Mouse (Mus musculus): ENCODE data around the gene Syk. TPM values are rescaled to one million over a fixed set of nuclear protein-coding genes. Genes with fewer than 3 reads are reported as not detected.

The Syk gene
- total RNA-seq (2017) = 778 and 787 TPM in 2 replicates

- ATAC-seq (ENCODE audit: extremely low read depth, insufficient number of reproducible peaks, low FRiP score, poor library complexity, severe bottlenecking) = peak; percentile 32
These were observed at the start of gene Syk for GRCm38 (mm10) chr13:52582878-52583661. Syk (plus strand) TSS chr13:52583173.

DNA sequence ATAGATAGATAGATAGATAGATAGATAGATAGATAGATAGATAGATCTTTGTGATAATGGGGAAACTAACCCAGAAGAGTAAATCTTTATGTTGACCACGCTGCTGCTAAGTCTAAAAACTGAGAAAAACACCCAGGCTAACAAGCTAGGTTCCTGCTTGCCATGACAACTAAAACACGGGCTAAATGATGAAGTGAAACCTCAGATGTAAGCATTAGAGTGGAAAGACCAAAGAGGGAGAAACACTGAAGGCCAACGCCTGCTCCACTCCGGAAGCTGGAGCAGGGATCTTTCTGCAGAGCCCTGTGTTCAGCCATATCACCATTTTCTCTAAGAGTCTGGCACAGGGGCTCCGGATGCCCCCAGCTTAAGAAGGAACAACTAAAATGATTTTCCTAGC is 49.3 kb upstream of the Syk start:
- peak; percentile 24 for ATAC-seq (ENCODE audit: extremely low read depth, insufficient number of reproducible peaks, low FRiP score, poor library complexity, severe bottlenecking)

DNA sequence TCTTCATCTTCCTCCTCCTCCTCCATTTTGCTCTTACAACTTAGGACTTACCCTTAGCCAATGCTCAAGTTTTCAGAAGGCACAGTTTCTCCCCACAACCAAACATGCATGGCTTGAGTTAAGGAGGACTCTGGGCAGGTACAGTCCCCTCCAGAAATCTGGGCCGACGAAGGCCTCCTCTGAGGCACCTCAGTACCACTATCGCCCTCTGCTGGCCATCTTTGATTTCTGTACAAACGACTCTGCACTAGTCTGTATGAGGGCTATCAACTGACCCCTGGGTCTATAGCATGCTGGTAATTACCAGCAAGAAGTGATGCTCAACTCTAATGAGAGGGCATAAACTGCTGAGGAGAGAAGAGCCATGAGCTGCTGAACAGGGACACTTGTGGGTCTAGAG is 47.4 kb upstream of the Syk start:
- ATAC-seq (ENCODE audit: extremely low read depth, insufficient number of reproducible peaks, low FRiP score, poor library complexity, severe bottlenecking) = peak; percentile 65

DNA sequence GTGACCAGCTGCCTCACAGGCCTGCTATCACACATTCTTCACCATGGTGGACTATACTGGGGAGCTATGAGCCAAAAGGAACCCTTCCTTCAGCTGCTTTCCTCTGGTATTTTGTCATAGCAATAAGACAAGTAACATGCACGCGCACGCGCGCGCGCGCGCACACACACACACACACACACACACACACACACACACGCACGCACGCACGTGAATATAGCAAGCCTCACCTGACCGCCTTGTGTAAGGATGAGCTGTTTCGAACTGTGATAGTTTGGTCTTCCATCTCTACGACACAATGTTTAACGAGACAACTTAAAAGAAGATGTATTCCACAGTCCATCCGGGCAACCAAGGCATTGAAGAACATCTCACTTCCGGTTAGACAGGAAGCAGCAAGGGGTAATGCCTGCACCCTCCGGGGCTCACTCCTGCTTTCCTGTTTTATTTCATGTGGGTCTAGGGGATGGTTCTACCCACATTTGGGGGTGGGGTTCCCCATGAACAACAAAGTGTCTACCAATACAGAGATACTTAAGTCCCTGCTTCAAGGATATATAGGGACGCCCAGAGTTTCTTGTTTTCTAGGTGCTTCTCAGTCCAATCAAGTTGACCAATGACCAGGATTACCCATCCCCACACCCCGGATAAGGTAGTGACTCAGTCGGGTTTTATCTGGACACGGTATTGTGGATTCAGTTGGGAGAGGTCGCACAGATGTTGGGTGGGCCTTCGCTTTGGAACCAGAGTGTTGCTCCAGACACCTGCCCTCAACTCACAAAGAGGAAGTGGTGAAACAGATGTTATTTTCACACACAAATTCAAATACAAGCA is 45.0 kb upstream of the Syk start:
- peak; percentile 28 for ATAC-seq (ENCODE audit: extremely low read depth, insufficient number of reproducible peaks, low FRiP score, poor library complexity, severe bottlenecking)

DNA sequence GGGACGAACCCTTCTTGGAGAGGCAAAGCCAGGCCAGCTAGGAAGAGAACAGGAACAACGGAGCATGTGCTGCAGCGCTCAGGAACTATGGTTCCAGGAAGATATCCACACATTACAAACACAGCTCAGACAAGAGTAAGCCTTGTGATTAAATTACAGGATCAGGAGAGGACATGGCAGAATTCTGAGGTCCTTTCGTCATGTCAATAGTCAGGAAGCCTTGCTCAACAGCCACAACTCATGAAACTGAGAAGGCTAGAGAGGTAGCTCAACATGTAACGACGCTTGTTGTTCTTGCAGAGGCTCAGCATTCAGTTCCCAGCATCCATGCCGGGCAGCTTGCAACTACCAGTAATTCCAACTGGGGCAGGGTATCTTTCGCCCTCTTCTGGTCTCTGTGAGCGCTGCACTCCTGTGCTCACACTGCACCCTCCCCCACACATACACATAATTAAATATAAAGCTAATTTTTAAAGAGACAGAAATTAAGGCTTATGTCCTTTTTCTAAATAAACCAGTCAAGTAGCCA is 44.3 kb upstream of the Syk start:
- ATAC-seq (ENCODE audit: extremely low read depth, insufficient number of reproducible peaks, low FRiP score, poor library complexity, severe bottlenecking) = peak; percentile 20; the same call in 1 of the 2 replicates

GRCm38 (mm10) chr13:52539461-52539860 is 43.5 kb upstream of the Syk start:
- ATAC-seq (ENCODE audit: extremely low read depth, insufficient number of reproducible peaks, low FRiP score, poor library complexity, severe bottlenecking) = no peak

- no peak for ATAC-seq (ENCODE audit: extremely low read depth, insufficient number of reproducible peaks, low FRiP score, poor library complexity, severe bottlenecking)
These were observed 41.5 kb upstream of the Syk start for GRCm38 (mm10) chr13:52541385-52542035.

DNA sequence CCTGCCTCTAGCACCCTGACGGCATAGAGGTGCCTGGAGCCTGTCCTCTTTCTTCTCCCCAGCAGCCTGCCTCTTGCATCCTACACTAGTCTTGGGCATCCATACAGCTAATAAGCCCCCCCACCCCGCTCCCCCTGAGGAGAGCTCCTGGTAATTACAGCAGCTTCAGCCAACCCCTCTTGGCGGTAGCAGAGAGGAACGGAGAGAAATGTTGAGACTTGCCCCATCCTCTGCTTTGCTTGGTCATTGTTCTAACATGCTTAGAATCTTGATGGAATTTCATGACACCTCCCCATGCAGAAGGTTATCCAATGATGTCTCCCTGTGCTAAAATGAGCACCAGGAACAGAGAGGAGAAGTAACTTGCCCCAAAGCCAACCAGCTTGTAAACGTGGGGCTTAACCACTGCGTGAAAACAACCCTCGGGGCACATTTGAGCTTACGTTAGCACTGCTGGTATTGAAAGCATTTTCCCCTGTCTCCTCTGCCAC is 40.9 kb upstream of the Syk start:
- no peak for ATAC-seq (ENCODE audit: extremely low read depth, insufficient number of reproducible peaks, low FRiP score, poor library complexity, severe bottlenecking)

- ATAC-seq (ENCODE audit: extremely low read depth, insufficient number of reproducible peaks, low FRiP score, poor library complexity, severe bottlenecking) = no peak
These were observed 40.3 kb upstream of the Syk start for GRCm38 (mm10) chr13:52542636-52543035.

DNA sequence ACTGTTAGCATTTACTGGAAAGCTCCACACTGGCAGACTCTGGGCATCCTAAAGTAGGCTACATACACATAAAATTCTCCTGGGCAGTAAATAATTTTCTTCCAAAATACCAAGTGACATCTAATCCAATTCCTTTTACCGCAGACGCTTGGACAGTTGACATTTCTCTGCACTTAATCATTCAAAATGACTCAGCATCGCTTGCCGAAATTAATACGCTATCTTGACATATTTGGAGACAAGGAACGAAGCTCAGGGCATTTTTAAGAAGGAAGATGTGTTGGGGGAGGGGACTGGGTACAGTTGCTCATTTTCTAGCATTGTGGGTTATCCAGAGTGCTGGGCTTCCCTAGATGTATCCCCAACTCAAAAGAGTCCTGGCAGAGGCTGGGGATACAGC is 36.7 kb upstream of the Syk start:
- ATAC-seq (ENCODE audit: extremely low read depth, insufficient number of reproducible peaks, low FRiP score, poor library complexity, severe bottlenecking) = no peak

DNA sequence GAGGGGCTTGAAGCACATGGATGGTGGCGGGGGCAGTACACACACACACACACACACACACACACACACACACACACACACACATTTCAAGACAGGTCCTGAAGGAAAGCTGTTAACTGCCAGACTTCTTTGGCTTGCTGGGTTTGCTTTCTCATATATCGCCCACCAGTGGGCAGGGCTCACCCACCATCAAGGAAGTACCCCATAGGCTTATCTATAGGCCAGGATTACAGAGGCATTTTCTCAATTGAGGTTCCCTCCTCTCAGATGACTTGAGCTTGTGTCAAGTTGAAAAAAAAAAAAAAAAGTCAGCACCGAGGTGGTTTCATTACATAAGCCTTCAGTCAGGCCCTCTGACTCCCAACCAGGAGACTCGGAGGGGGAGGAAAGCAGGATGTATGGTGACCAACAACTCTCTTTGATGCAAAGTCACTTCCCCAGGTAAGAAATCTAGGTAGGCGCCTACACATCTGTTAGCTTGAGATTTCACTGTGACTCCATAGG is 32.2 kb upstream of the Syk start:
- peak; percentile 20 for ATAC-seq (ENCODE audit: extremely low read depth, insufficient number of reproducible peaks, low FRiP score, poor library complexity, severe bottlenecking)

GRCm38 (mm10) chr13:52551275-52551674 is 31.7 kb upstream of the Syk start:
- peak; percentile 51 for ATAC-seq (ENCODE audit: extremely low read depth, insufficient number of reproducible peaks, low FRiP score, poor library complexity, severe bottlenecking)

GRCm38 (mm10) chr13:52552822-52553477 is 30.0 kb upstream of the Syk start:
- ATAC-seq (ENCODE audit: extremely low read depth, insufficient number of reproducible peaks, low FRiP score, poor library complexity, severe bottlenecking) = no peak

- ATAC-seq (ENCODE audit: extremely low read depth, insufficient number of reproducible peaks, low FRiP score, poor library complexity, severe bottlenecking) = no peak
These were observed 28.3 kb upstream of the Syk start for GRCm38 (mm10) chr13:52554722-52555121.

GRCm38 (mm10) chr13:52557421-52557820 is 25.6 kb upstream of the Syk start:
- ATAC-seq (ENCODE audit: extremely low read depth, insufficient number of reproducible peaks, low FRiP score, poor library complexity, severe bottlenecking) = no peak

DNA sequence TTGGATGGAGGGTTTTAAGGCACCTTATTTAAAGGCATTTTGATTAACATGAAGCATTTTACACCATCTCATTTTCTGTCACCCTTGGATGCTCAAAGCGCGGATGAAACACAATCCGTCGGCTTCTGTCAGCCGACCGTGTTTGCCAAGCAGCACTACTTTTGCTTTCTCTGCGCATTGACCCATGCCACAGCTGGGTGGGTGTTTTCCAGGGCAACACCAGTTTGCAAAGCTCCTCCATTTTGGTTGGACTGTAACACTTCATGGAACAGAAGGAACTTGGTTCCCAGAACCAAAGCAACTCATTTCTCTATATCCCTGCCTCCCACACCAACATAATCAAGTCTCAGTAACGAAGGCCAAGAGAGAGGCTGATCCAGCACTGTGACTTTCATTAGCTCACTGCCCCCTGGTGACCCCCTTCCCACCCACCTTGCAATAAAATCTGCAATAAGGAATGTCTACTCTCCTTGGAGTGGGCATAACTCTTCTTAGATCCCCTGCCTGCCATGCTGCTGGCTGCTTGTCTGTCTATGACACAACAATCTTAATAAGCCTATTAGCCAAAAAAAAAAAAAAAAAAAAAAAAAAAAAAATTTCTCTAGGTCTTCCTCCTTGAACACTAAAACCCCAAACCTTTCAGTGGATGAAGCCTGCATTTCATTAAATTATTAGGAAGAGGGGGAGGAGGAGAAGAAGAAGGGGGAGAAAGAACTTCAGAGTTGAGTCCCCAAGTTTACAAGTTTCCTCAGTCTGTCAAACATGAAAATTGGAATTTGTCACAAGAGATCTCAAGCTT is 21.4 kb upstream of the Syk start:
- no peak for ATAC-seq (ENCODE audit: extremely low read depth, insufficient number of reproducible peaks, low FRiP score, poor library complexity, severe bottlenecking)

DNA sequence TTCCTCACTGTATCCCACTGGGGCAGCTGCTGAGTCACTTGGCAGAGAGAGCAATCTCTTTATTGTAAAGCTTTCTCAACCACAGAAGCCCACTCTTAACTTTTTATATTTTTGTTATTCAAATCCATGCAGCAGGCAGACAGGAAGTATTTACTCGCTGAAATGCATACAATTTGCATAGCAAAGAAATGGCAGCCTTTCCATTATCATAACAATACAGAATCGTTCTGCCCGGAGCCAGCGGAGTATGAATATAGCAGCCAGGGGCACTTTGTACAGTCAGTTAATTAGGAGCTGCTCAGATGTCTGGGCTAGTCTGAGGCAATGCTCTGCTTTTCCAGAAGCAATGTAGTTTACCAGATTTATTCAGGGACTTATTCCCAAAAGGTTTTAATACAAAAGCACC is 20.8 kb upstream of the Syk start:
- ATAC-seq (ENCODE audit: extremely low read depth, insufficient number of reproducible peaks, low FRiP score, poor library complexity, severe bottlenecking) = peak; percentile 39; the same call in 1 of the 2 replicates

Data from neutrophil, adult 5-6 weeks (primary cell).